Mouse (Mus musculus): Measurements from ENCODE around the gene Cracr2a. TPM values are rescaled to one million over a fixed set of nuclear protein-coding genes. Genes with fewer than 3 reads are reported as not detected.

The Cracr2a gene
- polyA plus RNA-seq, 1 experiment from 2014 or later, result 1.6 TPM

GRCm38 (mm10) chr6:127693681-127694080 lies 132.5 kb downstream of the Cracr2a start:
- Histone ChIP-seq H3K4me1 (replicated peaks) (peaks cover 4% of the 10 kb centered on the region; the same call in 1 of the 2 replicates), H3K9me3 (replicated peaks) (no peaks in the 10 kb centered on the region), H3K4me2 (no peak overlapping the region), H3K9ac (no peak overlapping the region), H3K36me3 (no peaks in the 10 kb centered on the region), H3K4me3 (no peak overlapping the region), H3K27ac (ENCODE audit: poor library complexity, severe bottlenecking) (no peak overlapping the region), H3K27me3 (replicated peaks) (peaks cover 18% of the 10 kb centered on the region; the same call in 1 of the 2 replicates)
- 83% methylated on average over 7 of the region's 7 CpGs for WGBS
- no peak for ATAC-seq (ENCODE audit: insufficient number of reproducible peaks, low FRiP score)

- no peaks in the 10 kb centered on the region for H3K27me3 ChIP-seq (replicated peaks)
- no peak overlapping the region for H3K4me2 ChIP-seq
- 50% methylated on average over 10 of the region's 11 CpGs for WGBS
- 0 out of 2 replicates have a peak, but pooled peaks cover 6% of the 10 kb centered on the region for H3K4me1 ChIP-seq (replicated peaks)
- no peak overlapping the region for H3K4me3 ChIP-seq
- no peaks in the 10 kb centered on the region for H3K9me3 ChIP-seq (replicated peaks)
- no peaks in the 10 kb centered on the region for H3K36me3 ChIP-seq
- H3K27ac ChIP-seq (ENCODE audit: poor library complexity, severe bottlenecking), result no peak overlapping the region
- H3K9ac ChIP-seq, result no peak overlapping the region
- no peak for ATAC-seq (ENCODE audit: insufficient number of reproducible peaks, low FRiP score)
These were observed 140.1 kb downstream of the Cracr2a start for GRCm38 (mm10) chr6:127701036-127701783.

- peaks cover 8% of the 10 kb centered on the region for H3K4me1 ChIP-seq (replicated peaks)
- no peak overlapping the region for H3K9ac ChIP-seq
- no peaks in the 10 kb centered on the region for H3K27me3 ChIP-seq (replicated peaks)
- no peak overlapping the region for H3K4me3 ChIP-seq
- H3K36me3 ChIP-seq, result no peaks in the 10 kb centered on the region
- ATAC-seq (ENCODE audit: insufficient number of reproducible peaks, low FRiP score), result 0 out of 2 replicates have a peak, but pooled peaks have one; percentile 15
- H3K9me3 ChIP-seq (replicated peaks), result no peaks in the 10 kb centered on the region
- H3K27ac ChIP-seq (ENCODE audit: poor library complexity, severe bottlenecking), result no peak overlapping the region
- 64% methylated on average over 1 of the region's 1 CpGs for whole genome bisulfite sequencing
- H3K4me2 ChIP-seq, result no peak overlapping the region
These were observed 147.1 kb downstream of the Cracr2a start for GRCm38 (mm10) chr6:127708218-127708628.

- no peaks in the 10 kb centered on the region for H3K27me3 ChIP-seq (replicated peaks)
- WGBS, result 43% methylated on average over 5 of the region's 5 CpGs
- H3K36me3 ChIP-seq, result no peaks in the 10 kb centered on the region
- H3K9ac ChIP-seq, result no peak overlapping the region
- no peak overlapping the region for H3K4me3 ChIP-seq
- peaks cover 7% of the 10 kb centered on the region for H3K4me1 ChIP-seq (replicated peaks)
- no peak for ATAC-seq (ENCODE audit: insufficient number of reproducible peaks, low FRiP score)
- H3K4me2 ChIP-seq, result no peak overlapping the region
- no peak overlapping the region for H3K27ac ChIP-seq (ENCODE audit: poor library complexity, severe bottlenecking)
- H3K9me3 ChIP-seq (replicated peaks), result no peaks in the 10 kb centered on the region
These were observed 153.8 kb downstream of the Cracr2a start for GRCm38 (mm10) chr6:127714906-127715305.

GRCm38 (mm10) chr6:127715428-127715827 lies 154.3 kb downstream of the Cracr2a start:
- no peak overlapping the region for H3K4me3 ChIP-seq
- H3K4me1 ChIP-seq (replicated peaks), result peaks cover 7% of the 10 kb centered on the region
- no peak overlapping the region for H3K9ac ChIP-seq
- no peaks in the 10 kb centered on the region for H3K9me3 ChIP-seq (replicated peaks)
- no peak overlapping the region for H3K27ac ChIP-seq (ENCODE audit: poor library complexity, severe bottlenecking)
- no peak for ATAC-seq (ENCODE audit: insufficient number of reproducible peaks, low FRiP score)
- H3K4me2 ChIP-seq, result no peak overlapping the region
- H3K36me3 ChIP-seq, result no peaks in the 10 kb centered on the region
- 45% methylated on average over 5 of the region's 5 CpGs for WGBS
- no peaks in the 10 kb centered on the region for H3K27me3 ChIP-seq (replicated peaks)

GRCm38 (mm10) chr6:127717239-127718137 lies 156.3 kb downstream of the Cracr2a start:
- no peak overlapping the region for H3K9ac ChIP-seq
- no peak overlapping the region for H3K4me2 ChIP-seq
- no peak overlapping the region for H3K27ac ChIP-seq (ENCODE audit: poor library complexity, severe bottlenecking)
- WGBS, result 72% methylated on average over 21 of the region's 21 CpGs
- ATAC-seq (ENCODE audit: insufficient number of reproducible peaks, low FRiP score), result no peak
- peaks cover 7% of the 10 kb centered on the region for H3K4me1 ChIP-seq (replicated peaks)
- no peaks in the 10 kb centered on the region for H3K9me3 ChIP-seq (replicated peaks)
- no peaks in the 10 kb centered on the region for H3K27me3 ChIP-seq (replicated peaks)
- H3K36me3 ChIP-seq, result no peaks in the 10 kb centered on the region
- H3K4me3 ChIP-seq, result no peak overlapping the region

GRCm38 (mm10) chr6:127719875-127720274 lies 158.7 kb downstream of the Cracr2a start:
- no peaks in the 10 kb centered on the region for H3K9me3 ChIP-seq (replicated peaks)
- H3K4me3 ChIP-seq, result no peak overlapping the region
- no peaks in the 10 kb centered on the region for H3K27me3 ChIP-seq (replicated peaks)
- WGBS, result 82% methylated on average over 14 of the region's 14 CpGs
- peaks cover 7% of the 10 kb centered on the region for H3K4me1 ChIP-seq (replicated peaks)
- no peaks in the 10 kb centered on the region for H3K36me3 ChIP-seq
- no peak for ATAC-seq (ENCODE audit: insufficient number of reproducible peaks, low FRiP score)
- no peak overlapping the region for H3K9ac ChIP-seq
- H3K4me2 ChIP-seq, result no peak overlapping the region
- no peak overlapping the region for H3K27ac ChIP-seq (ENCODE audit: poor library complexity, severe bottlenecking)

- Histone ChIP-seq H3K4me1 (replicated peaks) (peaks cover 3% of the 10 kb centered on the region; the same call in 1 of the 2 replicates), H3K36me3 (no peaks in the 10 kb centered on the region), H3K4me2 (no peak overlapping the region), H3K9me3 (replicated peaks) (no peaks in the 10 kb centered on the region), H3K4me3 (no peak overlapping the region), H3K27ac (ENCODE audit: poor library complexity, severe bottlenecking) (no peak overlapping the region), H3K9ac (no peak overlapping the region), H3K27me3 (replicated peaks) (no peaks in the 10 kb centered on the region)
- ATAC-seq (ENCODE audit: insufficient number of reproducible peaks, low FRiP score), result no peak
- 56% methylated on average over 8 of the region's 8 CpGs for WGBS
These were observed 162.0 kb downstream of the Cracr2a start for GRCm38 (mm10) chr6:127723126-127723525.

Other genes with a start within 250 kb of the Cracr2a start
- gene Parp11, start 114.5 kb upstream of the Cracr2a start, polyA plus RNA-seq (2016; fragmentation: Nextera tagmentation; extraction: Ambion mirVana), result 19.8 and 20.5 TPM in 2 replicates
- 0.79 and 0.96 TPM in 2 replicates for gene Prmt8, start 208.1 kb downstream of the Cracr2a start, polyA plus RNA-seq (2016; fragmentation: Nextera tagmentation; extraction: Ambion mirVana)